Mouse (Mus musculus) naive thymus-derived CD4-positive, alpha-beta T cell, adult 2 months (primary cell): ENCODE measurements at regions not wholly inside any gene's neighbourhood (a gene's known extent, or its start where the extent isn't known, plus 50 kb on each side); places are given as distances from the start of the nearest gene placed in this dataset.
"Not testable (repeated sequence)": the region's sequence is repeated elsewhere in the genome, so short reads cannot be mapped to it uniquely, and the experiment has no call there.

Source experiments
- DNase-seq: peaks from one replicate; pipeline ENCODE4 v3.0.0-alpha.2; 2011; ENCODE audit warnings: low read depth

- no peak for DNase-seq
Measured at GRCm38 (mm10) chr13:83744110-83744752, 240.4 kb downstream of the Mef2c start.

GRCm38 (mm10) chr13:83744981-83745555, 241.2 kb downstream of the Mef2c start:
- DNase-seq = no peak

- DNase-seq = no peak
Measured at GRCm38 (mm10) chr13:83745961-83746360, 242.1 kb downstream of the Mef2c start.

GRCm38 (mm10) chr13:83747671-83748070, 243.8 kb downstream of the Mef2c start:
- DNase-seq = no peak

- no peak for DNase-seq
Measured at GRCm38 (mm10) chr13:83749376-83750150, 245.7 kb downstream of the Mef2c start.

- DNase-seq = no peak
Measured at GRCm38 (mm10) chr13:83750437-83750836, 246.6 kb downstream of the Mef2c start.

GRCm38 (mm10) chr13:83760387-83761170, 256.7 kb downstream of the Mef2c start:
- no peak for DNase-seq

- DNase-seq = no peak
Measured at GRCm38 (mm10) chr13:83762484-83762883, 258.6 kb downstream of the Mef2c start.

- not testable (repeated sequence) for DNase-seq
Measured at GRCm38 (mm10) chr13:83763288-83763687, 259.5 kb downstream of the Mef2c start.

GRCm38 (mm10) chr13:83785643-83786042, 281.8 kb downstream of the Mef2c start:
- DNase-seq = no peak

- no peak for DNase-seq
Measured at GRCm38 (mm10) chr13:83809535-83809934, 305.7 kb downstream of the Mef2c start.

- DNase-seq = no peak
Measured at GRCm38 (mm10) chr13:83820291-83820690, 316.5 kb downstream of the Mef2c start.

GRCm38 (mm10) chr13:83820721-83821120, 316.9 kb downstream of the Mef2c start:
- DNase-seq = no peak

GRCm38 (mm10) chr13:83824926-83825325, 321.1 kb downstream of the Mef2c start:
- no peak for DNase-seq

- no peak for DNase-seq
Measured at GRCm38 (mm10) chr13:83826841-83827463, 323.1 kb downstream of the Mef2c start.

GRCm38 (mm10) chr13:83865932-83866685, 356.0 kb upstream of the Tmem161b start:
- DNase-seq = no peak

GRCm38 (mm10) chr13:83867211-83867610, 354.9 kb upstream of the Tmem161b start:
- no peak for DNase-seq

- DNase-seq = no peak
Measured at GRCm38 (mm10) chr13:83867831-83868473, 354.1 kb upstream of the Tmem161b start.

GRCm38 (mm10) chr13:83868922-83869321, 353.2 kb upstream of the Tmem161b start:
- no peak for DNase-seq

- no peak for DNase-seq
Measured at GRCm38 (mm10) chr13:83872143-83872819, 349.8 kb upstream of the Tmem161b start.
